Mouse (Mus musculus) heart, postnatal 25 days (tissue): ENCODE results near the gene Kif24. TPM values are rescaled to one million over a fixed set of nuclear protein-coding genes. Genes with fewer than 3 reads are reported as not detected.
"Not testable (repeated sequence)": the region's sequence is repeated elsewhere in the genome, so short reads cannot be mapped to it uniquely, and the experiment has no call there.

Experiments
- DNase-seq: peaks from one replicate; pipeline ENCODE4 v3.0.0; 2022; ENCODE audit warnings: low spot score
- intact Hi-C: fragments of 180-260 bp; cut with DNase I; formaldehyde crosslinking; loops from one replicate; pipeline ENCODE4 v1.15.1; 2025
- total RNA-seq, 2 experiments: library from RNA; stranded (reverse); gene quantifications; 2 replicates each; pipeline ENCODE4 v1.2.3; 2021

Gene Kif24
- total RNA-seq, 2 experiments from 2014 or later = 0.26 to 0.45 TPM

DNA sequence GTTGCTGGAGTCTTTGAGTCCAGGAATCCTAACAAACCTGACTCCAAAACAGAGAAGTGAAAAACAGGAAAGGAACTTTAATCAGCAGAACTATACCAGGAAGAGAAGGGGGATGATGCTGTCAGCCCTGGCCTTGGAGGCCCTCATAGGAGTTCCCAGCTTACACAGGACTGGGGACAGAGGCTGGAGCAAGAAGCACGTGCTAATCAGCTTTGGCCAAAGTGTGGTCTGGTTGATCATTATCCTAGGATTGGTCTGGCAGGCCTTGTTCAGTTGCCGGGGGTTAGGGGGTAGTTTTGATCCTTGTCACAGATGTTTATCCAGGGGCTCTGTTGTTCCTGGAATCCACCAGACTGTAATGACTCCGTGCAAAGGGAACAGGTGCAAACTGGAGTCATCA lies 29.7 kb upstream of the Kif24 start:
- intact Hi-C loops = no loop called here
- no peak for DNase-seq

DNA sequence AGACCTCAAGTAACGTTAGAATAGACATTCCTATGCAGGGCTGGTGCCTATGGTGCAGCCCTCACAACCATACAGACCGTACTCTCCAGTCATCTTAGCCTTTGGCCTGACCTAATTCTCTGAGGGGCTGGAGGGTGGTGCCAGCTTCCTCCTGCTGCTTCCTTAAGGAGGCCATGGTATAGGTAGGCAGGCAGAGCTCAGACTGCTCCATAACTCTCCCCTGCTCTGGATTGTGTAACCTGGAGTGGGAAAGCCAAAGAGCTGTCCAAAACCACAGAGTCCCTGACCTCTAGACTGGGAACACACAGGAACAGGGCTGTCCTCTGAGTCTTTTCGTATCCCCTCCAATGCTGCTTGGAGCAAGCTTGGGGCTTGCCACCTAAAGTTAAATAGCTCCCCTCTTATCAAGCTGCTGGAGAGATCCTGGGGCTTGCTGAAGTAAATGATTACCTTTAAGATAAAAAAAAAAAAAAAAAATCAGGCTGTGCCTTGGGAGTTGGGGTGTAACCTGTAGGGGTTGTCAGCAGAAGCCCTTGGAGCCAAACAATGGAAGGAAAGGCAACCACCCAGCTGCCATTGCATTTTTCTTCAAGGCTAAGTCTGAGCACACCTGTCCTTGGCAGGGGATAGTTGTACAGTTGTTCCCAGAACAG lies 28.9 kb upstream of the Kif24 start:
- no peak for DNase-seq
- intact Hi-C loops = no loop called here

DNA sequence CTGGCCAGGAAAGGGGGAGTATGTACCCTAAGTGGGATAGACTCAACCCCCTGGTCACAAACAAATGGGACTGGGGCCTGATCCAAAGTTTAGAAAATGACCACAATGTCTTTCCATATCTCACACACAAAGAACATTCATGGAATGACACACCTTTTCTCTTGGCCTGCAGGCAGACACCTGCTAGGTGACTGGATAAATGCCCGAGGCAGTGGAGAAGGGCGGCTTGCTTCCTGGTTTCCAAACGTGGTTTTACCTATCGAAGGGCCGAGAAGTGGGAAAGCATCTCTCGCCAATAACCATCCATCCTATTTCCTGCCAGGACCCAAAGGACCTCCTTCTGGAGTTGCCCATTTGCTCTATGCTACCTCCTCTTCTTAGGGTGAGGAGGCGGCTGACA lies 28.3 kb upstream of the Kif24 start:
- DNase-seq = no peak
- intact Hi-C loops = no loop called here

DNA sequence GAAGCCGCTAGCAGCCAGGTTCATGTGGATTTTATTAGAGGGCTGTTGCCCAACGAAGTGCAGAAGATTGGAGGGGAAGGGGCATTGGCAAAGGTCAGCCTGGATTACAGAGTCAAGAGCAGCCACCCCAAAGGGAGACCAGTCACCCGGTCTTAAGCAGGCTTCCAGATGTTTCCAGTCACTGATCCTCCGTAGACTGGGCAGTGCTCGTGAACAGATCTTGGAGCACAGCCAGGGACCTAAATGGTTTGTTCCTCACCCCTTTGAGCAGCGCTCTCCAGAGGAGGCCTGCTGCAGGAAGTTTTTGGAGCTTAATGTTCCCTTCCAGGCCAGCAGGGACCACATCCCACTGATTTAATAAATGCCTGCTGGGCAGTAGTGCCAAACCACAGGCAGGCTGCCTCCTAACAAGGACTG lies 16.9 kb upstream of the Kif24 start:
- peak; percentile 73 for DNase-seq
- intact Hi-C loops = no loop called here

GRCm38 (mm10) chr4:41480254-41480653 lies 15.6 kb upstream of the Kif24 start:
- intact Hi-C loops = no loop called here

DNA sequence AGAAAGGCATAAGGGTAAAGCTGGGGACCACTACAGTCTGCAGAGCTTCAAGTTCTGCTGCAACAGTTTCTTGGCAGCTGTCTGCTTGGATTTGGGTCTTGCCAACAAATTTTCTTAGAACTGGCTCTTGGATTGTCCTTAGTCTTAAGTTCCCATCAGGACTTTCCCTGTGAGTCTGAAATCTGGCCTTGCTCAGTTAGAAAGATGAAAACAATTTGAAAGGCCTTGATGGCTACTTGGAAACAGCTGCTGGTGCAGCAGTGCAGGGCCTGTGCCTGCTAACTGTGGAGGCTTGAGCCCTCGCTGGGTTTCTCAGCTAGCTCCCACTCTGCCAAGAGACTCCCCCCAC lies 14.7 kb upstream of the Kif24 start:
- intact Hi-C loops = no loop called here

More at GRCm38 (mm10) chr4:41480254-41480653, 15.6 kb upstream of the Kif24 start:
- DNase-seq = peak; percentile 72

GRCm38 (mm10) chr4:41478751-41479455 lies 14.2 kb upstream of the Kif24 start:
- intact Hi-C loops = no loop called here
- DNase-seq = no peak

More for the DNA sequence above, 14.7 kb upstream of the Kif24 start:
- peak; percentile 47 for DNase-seq

DNA sequence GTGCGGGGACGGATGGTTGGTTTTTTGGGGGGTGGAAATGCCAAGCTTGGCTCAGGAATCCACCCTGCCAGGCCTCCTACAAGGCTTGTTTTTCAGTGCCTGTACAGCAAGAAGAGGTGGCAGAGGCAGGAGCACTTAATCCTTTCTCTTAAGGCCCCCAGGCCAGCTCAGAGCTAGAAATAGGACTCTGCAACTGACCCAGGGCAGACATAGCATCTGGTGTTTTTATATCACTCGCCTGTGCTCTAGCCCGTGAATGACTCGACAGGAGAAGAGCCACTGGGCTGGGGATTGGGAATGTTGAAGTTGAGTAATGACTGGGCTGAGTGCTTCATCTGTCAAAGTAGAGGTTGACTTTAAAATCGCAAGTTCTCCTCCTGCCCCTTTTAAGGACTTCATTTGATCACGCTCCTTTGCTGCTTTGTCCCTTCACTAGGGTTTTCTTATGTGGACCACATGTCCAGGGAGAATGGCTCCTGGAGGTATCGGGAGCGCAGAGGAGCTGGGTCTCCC lies 13.0 kb upstream of the Kif24 start:
- intact Hi-C loops = no loop called here

DNA sequence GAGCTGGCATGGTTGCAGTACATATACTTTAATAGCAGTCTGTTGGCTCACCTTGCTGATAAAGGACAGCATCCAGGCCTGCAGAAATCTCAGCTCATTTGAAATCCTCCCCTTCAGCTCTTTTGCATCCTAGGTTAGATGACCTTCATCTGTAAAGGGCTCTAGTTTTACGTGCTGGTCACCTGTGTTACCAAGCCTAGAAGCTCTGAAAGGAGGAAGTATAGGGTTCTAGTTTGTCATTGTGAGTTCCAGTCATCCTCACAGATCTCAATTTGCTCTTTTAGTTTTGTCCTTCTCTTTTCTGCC lies 6.7 kb upstream of the Kif24 start:
- no peak for DNase-seq
- intact Hi-C loops = no loop called here

More for the DNA sequence above, 13.0 kb upstream of the Kif24 start:
- DNase-seq = no peak

DNA sequence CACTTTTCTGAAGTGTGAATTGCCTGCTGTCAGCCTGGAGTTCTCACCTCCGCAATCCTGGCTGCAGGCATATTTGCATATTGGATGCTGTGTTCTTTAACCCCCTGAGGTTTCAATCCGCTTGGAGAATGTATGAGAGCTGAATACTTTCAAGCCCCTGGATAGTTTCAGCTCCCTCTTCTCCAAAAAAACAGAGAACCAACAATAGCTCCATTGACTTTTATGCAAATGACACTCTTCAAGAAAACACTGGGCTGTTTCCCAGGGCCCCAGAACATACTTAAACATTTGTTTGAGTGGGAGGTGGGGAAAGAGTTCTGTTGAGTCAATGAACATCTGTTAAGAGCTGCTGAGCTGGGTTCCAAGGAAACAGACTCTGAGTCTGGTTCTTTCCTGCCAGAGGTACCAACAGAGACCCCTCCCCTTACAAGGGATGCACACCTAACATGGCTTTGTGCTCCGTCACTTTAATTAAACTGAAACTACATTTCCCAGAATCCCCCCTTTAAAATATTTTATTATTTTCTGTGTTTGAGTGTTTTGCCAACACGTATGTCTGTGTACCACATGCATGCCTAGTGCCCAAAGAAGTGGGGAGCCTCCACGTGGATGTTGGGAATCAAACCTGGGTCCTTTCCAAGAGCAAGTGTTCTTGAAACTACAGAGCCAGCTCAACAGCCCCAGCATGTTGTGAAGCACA lies 6.1 kb upstream of the Kif24 start:
- intact Hi-C loops = no loop called here
- DNase-seq = no peak

GRCm38 (mm10) chr4:41470051-41470683 lies 5.5 kb upstream of the Kif24 start:
- intact Hi-C loops = no loop called here
- DNase-seq = no peak

GRCm38 (mm10) chr4:41469199-41469598 lies 4.5 kb upstream of the Kif24 start:
- intact Hi-C loops = loop anchor here (2.0 to 5.0 kb wide), 4 partner anchors 38 to 240 kb away; no protein-coding TSS in a partner anchor
- DNase-seq = no peak

DNA sequence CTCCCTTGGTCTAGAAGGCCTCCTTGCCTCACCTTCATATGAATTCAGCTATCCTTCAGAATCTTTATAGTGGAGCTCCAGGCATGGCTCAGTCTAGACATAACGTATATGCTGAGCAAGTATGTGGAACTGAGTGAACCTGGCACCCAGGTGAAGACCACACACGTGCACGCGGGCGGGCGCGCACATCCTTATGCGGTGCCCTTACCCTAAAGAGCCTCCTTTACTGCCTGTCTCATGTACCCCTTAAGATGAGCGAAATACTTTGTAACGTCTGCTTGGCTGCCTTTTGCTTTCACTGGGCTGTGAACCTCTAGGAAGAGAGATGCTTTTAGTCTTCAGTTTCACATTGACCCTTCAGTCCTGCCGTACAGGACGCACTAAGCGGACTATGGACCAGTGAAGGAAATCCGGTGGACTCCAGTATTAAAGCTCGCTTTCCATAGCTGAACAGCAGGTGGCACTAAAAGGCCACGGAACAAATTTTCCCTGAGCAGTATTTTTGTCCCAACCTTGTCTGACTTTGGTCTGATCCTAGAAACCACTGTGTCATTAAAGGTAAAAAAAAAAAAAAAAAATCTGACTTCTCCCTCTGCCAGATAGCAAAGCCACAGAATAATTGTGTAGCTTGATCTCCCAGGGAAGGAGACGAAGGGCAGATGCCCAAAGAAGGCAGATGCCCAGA lies 3.9 kb upstream of the Kif24 start:
- intact Hi-C loops = loop anchor here (1.0 to 5.0 kb wide), 5 partner anchors 38 to 240 kb away; no protein-coding TSS in a partner anchor

DNA sequence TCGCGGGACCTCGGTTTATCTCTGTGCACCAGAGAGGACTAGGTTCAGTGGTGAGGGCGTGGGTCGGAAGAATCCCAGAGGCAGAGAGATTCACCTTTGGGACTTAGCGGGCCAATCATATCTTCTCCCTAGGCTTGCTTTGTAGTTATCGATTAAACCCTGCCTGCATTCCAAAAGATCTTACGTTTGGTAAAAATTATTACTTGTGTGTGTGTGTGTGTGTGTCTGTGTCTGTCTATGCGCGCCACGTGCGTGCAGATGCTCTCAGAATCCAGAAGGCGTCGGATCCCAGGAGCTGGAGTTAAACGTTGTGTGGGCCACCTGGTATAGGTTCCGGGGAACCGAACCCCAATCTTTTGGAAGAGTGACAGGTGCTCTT lies 589 bp upstream of the Kif24 start:
- intact Hi-C loops = loop anchor here (5.0 kb wide), 1 partner anchor 87 kb away; no protein-coding TSS in a partner anchor
- DNase-seq = no peak

More for the DNA sequence above, 3.9 kb upstream of the Kif24 start:
- peak; percentile 14 for DNase-seq

DNA sequence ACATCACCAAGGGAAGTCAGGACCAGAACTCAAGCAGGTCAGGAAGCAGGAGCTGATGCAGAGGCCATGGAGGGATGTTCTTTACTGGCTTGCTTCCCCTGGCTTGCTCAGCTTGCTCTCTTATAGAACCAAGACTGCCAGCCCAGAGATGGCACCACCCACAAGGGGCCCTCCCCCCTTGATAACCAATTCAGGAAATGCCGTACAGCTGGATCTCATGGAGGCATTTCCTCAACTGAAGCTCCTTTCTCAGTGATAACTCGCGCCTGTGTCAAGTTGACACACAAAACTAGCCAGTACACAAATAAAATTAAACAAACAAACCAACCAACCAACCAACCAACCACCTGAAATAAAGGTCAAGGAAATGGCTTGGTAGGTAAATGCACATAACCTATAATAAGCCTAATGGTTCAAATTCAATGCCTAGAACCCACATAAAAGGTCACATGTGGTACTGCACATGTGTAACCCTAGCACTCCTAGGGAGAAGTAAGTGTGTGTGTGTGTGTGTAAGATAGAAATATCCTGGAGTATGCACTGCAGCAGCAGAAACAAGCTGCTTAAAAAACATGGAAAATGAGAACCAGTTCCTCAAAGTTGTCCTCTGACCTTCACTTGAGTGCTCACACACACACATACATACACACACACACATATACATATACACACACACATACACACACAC lies 1.5 kb downstream of the Kif24 start:
- intact Hi-C loops, DNase-seq: not testable (repeated sequence)

GRCm38 (mm10) chr4:41460690-41461089 lies 4.0 kb downstream of the Kif24 start:
- no peak for DNase-seq
- intact Hi-C loops = no loop called here

DNA sequence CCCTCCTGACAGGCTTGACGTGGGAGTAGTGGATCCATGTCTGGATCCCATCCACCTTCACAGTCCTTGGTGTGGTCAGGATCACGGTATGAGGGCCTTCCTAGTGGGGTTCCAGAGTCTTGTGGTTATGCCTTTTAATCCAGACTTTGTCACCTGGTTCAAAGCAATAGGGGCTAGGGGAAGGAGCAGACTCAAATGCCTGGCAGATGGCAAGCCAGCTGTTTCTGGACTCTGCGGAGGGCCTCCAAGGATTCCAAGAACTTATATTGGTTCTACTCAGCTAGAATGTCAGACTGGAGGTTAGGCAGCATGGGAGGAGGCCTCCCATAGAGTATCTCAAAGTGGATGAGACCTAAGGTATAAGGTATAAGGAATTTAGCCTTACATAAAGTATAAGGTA lies 17.1 kb downstream of the Kif24 start:
- DNase-seq = no peak
- intact Hi-C loops = no loop called here

- no peak for DNase-seq
- intact Hi-C loops = no loop called here
These were observed 21.8 kb downstream of the Kif24 start for GRCm38 (mm10) chr4:41442790-41443302.

GRCm38 (mm10) chr4:41438931-41439330 lies 25.8 kb downstream of the Kif24 start:
- no peak for DNase-seq
- intact Hi-C loops = no loop called here
